Mouse (Mus musculus) G1E (cell line): ENCODE data around the gene Slc22a14.

Source experiments
- CTCF ChIP-seq: IDR thresholded peaks from 2 replicates; pipeline ENCODE4 v1.5.1; 2012; ENCODE audit warnings: low read depth, low read length, inconsistent platforms, mixed read lengths
- GATA1 ChIP-seq: IDR thresholded peaks from 2 replicates; pipeline ENCODE4 v1.6.1; 2012; ENCODE audit warnings: borderline replicate concordance, low read length, inconsistent platforms, mixed read lengths
- GATA2 ChIP-seq: IDR thresholded peaks from 2 replicates; pipeline ENCODE4 v1.6.1; 2012; ENCODE audit warnings: low read depth, low read length, inconsistent platforms, borderline replicate concordance

DNA sequence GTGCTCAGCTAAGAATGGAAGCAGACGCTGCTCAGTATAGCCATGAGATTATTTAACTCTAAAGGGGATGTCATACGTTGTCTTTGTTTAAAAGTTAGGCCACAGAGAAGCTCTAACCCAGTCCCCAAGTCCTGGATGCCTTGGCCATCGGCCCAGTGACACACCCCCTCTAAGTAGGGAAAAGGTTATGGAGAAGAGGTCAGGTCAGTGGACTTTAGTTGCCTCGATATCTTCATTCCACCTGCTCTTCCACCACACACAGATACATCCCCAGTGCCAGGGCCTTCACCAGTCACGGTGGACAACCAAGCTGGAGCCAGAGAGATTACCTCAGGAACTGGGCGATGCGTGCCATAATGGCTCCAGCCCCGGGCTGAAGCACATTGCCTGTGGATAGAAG is 209.9 kb downstream of the Slc22a14 start:
- TF ChIP-seq CTCF (no peak), GATA1 (no peak), GATA2 (no peak)
